Mouse (Mus musculus): ENCODE data around the gene Cdk14.

Cdk14 gene

DNA sequence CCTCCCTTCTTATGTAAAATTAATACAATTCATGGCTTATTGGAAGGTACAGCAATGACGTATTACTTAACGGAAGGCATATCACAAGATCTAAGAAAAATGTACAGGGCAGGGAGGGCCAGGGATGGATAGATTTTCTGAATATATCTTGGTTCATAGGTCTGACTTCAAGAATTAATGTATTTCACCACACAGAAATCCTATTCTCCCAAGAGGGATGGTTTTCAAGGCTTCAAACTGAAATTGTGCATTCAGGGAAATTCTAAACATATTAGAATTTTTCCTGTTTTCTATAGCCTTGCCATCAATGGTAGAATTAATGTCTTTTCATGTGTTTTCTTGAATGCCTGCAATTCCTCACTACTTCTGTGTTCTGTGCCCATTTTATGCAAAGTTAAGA, 593.2 kb downstream of the Cdk14 start:
- no peak for DNase-seq

DNA sequence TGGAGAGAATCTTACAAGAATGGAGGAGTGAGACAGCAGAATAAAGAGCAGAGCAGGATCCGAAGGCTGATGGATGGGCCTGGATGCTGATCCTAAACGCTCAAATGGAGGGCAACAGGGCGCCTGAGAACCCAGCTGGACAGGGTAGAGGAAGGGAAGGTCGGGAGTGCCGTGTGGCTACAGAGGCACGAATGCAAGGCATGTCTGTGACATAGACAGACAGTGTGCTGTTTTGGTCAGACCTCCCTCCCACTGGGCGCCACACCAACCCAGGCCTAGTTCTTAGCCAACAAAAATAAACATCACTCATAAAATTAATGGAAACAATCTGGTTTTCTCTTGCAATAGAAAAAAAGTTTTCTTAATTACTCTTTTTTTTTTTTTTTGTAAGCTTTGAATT, 594.2 kb downstream of the Cdk14 start:
- DNase-seq, result no peak

DNA sequence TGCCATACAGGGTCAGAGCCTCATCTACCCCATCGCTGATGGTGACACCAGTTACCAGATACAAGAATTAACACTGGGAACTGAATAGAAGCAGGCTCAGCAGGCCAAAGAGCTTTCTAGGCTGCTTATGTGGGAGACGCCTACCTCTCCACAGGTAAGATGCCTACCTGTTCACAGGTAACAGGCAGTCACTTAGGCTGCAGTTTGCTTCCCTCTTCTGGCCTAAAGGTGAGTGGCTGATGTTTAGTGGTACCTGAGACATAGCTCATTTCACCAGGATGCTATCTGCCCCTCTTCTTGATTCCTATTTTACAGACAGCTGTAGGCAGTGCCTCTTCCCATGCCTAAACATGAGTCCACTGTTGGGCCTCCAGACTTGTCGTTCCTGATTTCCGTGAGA, 595.0 kb downstream of the Cdk14 start:
- no peak for DNase-seq

DNA sequence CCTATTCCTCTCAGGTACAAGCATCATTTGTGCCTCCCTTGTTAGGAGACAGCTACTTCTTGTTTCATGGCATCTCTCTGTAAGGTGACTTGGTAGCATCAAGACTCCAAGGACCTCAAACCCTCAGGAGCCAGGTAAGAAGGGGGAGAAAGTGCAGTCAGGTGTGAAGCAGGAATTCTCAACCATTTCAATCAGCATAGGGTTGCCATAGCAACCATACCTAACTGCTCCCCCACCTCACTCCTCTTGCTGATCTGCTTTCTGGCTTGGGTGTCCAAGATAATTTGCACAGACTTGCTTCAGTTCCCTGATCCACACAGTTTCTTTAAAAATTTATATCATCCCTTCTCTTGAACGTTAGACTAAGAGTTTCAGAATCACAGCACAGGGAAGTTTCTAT, 595.9 kb downstream of the Cdk14 start:
- DNase-seq, result no peak

DNA sequence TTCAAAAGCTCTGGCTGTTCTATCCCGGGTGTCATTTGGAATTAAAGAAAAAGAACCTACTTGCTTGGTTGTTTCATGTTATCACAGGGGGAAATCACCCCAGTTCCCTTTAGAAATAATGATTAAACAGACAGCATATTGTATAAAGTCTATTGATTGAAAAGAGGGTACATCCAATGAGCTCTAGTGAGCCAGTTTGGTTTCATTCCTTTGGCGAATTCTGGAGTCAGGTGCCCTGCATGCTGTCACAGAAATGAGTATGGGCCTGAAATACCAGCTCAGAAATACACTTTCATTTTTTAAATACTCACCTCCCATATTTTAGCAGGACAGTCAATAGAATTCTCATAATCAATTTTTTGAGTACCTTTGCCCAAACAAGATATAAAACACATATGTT, 598.1 kb downstream of the Cdk14 start:
- no peak for DNase-seq

DNA sequence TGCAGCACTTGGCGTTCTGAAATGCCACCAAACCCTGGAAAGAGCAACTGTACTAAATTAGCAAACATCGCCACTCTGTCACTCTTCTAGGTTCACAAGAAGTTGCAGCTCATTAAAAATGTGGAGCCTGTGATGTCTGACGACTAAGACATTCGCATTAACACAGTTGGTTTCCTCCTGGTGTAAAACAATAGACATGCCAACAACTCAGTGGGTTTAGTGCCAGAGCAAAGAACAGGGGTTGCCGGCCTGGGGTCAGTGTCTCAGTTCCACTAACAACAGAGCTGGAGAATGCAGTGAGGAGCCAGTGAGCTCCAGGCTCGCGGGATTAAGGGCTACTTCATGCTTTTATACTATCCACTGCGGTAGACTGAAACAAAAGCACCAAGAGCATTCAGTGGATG, 598.7 kb downstream of the Cdk14 start:
- no peak for DNase-seq

DNA sequence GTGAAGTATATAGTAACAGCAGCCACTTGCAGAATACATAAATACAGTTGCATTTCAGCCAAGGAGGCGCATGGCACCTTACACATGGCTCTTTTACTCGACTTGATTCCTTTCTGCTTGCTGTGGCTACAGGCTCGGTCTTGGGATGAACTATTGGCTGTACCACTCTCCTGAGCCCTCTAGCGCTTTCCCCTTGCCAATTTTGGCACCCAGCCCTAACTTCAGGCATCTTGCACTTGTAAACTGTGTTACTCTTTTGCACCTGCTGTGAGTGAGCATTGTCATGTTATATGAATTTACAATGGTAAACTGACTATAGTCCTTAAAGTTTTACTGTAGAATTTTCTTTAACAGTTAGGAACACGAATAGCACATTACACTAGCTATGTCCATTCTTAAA, 603.1 kb downstream of the Cdk14 start:
- DNase-seq, result no peak

DNA sequence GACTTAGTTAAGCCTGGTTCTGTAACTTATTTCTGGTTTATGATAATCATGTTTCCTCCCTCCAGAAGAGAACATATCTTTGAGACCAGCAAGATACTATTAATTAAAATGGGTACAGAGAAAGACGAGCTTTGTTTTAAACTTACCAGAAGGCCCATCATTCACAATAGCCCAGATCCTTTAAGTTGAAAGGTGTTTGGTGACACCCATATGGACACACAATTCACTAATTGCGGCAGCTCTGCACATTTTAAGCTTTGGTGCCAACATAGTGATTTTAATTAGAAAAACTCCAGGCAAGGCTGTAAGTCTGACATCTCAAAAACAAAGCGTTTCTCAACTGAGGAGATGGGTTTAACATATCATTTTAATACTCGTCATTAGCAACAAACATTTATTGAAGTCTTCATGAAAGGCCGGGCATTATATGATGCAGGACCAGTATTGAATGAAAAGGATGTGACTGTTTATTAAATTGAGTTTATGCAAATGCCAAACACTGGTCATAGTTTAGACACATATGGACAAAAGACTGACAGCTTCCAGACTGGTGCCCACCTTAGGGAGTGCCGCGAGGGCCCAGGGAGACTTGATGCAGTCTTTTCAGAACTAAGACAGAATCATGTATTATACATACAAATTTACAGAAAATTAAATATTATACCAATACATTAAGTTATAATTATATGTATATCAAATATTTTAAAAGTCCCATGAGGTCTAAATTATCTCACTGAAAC, 605.5 kb downstream of the Cdk14 start:
- DNase-seq, result no peak

DNA sequence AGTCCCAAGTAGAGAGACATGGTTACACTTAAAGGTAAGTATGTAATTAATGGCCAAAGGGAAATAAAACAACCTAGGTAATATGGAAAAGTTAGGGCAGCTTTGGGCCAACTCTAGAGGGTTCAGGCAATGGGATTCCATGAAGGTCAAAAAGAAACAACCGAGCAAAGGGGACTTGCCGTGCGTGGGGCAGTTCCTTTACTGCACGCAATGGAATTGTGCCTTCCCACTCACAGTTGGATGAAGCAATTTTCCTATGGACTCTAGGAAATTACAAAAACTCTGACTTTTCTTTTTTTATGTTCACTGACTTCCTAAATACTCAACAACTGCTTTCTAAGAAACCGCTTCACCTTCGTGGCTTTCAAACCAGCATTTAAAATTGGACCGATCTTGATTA, 606.8 kb downstream of the Cdk14 start:
- DNase-seq, result no peak

DNA sequence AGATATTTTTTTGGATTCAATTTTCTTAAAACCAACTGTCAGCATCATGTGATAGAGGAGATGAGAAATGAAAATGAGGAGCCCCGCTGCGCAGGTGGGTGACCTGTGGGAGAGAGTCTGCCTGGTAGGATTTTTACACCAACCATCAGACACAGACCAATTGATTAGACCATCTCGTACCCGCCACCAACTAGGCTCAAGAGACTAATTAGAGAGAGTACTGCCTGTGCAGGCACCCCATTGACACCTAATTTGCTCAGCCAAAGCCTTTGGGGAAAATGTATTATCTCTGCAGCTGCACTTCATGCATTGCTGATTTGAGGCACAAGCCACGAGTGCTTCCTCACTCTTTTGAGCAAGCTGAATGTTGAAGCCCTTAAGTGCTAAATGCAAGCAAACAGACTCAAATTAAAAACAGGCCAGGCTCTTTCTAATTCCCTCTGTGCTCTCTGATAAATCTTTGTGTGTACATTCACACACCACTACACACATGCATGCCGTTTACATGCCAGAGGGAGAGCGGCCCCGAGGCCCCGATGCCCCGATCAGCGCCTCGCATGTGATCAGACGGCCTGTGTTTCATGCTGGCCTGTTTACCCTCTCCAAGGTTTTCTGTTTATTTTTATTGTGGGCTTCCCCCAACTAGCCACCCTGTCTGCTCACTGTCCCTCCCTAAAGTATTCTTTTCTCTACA, 607.9 kb downstream of the Cdk14 start:
- DNase-seq, result no peak

DNA sequence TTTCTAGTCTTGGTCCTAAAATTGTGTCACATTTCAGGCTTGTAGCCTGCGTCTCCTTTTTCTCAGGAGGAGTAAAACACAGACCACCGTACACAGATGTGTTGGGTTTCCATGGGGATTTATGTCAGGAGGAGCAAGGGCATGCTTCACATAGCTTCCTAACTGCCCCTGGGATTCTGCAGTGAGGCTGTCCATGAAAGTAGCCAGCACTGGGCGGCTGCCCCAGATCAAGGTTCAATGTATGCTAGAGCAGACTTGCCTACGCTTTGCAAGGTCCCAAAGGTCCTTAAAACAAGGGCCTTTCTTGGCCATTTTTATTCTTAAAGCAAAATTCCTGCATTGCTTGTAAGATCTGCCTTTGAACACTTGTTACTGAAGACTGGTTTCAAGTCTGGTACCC, 614.9 kb downstream of the Cdk14 start:
- DNase-seq, result no peak

DNA sequence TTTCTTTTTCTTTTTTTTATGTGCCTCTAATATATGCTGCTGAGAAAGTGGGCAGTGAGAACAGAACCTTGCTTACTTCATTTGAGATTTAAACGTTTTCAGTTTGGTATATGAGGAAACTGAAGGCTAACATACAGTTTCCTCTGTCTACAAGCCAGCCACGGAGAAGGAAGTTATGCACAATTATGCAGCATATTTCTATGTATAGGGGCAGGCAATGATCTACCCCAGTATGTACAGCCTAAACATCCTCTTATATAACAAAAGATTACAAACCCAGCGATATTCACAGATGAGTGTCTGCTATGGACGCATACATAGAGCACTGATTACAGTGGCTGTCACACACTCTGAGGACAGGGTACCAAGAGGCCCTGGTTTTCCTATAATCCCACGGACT, 616.4 kb downstream of the Cdk14 start:
- DNase-seq, result no peak

DNA sequence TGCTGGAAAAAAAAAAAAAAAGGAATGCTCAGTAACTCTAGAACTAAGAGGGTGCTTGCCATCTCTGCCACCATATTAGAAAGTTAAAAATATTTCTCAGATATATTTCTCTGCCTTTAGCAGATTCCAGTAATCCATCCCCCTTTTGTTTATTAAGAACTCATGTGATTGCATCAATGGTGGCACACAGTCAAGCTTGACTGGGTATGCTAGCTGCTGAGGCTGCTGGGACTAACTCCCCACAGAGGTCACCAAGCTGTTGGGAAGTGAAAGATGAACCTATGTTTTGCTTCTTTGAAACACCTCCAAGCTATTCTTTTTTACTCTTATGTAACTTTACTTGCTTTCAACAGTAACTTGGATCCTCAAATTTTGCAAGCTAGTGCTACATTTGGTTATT, 618.1 kb downstream of the Cdk14 start:
- no peak for DNase-seq

DNA sequence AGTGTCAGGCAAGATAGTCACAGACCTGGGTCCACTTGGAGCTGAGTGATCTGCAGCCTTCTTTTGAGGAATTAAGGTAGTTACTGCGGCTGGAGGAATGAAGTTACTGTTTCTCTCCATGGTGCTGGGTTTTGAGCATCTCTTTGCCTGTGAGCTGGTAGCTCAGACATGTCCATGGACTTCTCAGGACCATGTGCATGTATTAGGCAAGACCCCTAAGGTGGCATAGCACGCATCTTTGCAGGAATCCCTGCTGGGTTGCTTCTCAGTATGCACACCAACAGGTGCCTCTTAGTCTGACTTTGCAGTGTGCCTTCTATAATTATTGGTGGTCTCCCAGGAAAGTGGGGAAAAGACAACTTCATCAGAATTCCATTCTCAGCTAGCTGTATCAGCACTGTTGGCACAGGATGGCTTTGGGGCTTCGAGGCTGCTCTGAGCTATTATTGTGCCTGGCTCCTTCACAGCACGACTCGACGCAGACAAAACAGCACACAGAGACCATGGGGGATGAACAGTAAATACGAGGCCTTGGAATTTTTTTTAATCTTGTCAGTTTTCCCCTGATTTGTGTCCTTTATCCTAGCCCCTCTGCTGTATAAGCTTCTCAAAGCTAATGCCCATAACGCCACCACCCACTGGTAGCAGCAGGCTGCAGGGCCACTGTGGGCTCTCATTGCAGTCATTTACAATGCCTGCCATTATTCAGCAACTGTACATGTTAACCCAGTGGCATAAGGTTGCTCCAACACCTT, 618.8 kb downstream of the Cdk14 start:
- DNase-seq, result no peak

DNA sequence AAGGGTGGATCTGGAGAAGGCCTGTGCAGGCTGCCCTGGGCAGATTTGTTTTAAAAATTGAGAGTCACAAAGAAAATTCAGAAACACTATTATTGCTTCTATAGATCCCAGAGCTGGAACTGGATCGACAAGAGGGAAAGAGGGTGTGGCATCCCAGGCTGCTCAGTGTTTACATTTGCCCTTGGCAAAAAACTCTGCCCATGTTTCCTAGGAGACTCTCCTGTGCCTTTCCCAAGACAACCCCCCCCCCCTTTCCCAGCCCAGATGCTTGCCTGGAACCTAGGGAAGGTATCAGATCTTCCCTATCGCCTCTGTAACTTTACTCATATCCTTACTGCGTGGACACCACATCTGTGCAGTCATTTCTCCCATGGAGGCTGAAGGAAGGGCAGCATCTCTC, 628.9 kb downstream of the Cdk14 start:
- no peak for DNase-seq

DNA sequence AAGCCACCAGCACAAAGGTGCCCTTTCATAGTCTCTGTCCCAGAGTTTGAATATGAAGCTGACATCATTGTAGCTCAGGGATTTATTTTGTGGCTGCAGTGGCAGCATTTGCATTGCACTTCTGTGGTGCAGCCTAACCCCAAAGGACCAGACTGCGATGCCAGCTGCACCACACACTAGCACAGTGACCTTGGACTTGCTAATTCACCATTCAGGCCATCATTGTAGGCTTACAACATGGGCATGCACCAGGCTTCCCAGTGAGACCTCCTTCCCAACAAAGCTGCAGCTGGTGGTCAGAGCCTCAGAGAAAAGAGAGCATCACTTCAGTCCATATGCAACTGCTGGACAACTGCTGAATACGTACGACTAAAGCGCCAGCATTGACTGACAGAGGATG, 629.8 kb downstream of the Cdk14 start:
- DNase-seq, result no peak

DNA sequence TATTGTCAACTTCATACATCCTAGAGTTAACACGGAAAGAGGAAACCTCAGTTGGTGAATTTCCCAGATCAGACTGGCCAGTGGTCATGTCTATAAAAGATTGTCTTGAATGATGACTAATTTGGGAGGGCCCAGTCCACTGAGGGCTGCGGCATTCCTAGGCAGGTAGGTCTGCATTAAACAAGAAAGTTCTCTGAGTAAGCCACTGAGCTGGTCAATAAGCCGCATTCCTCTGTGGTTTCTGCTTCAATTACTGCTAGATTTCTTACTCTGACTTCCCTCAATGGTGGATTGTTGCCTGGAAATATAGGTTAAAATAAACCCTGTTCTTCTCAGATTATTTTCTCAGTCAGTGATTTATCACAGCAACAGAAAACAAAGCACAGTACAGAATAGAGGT, 631.6 kb downstream of the Cdk14 start:
- DNase-seq, result no peak

DNA sequence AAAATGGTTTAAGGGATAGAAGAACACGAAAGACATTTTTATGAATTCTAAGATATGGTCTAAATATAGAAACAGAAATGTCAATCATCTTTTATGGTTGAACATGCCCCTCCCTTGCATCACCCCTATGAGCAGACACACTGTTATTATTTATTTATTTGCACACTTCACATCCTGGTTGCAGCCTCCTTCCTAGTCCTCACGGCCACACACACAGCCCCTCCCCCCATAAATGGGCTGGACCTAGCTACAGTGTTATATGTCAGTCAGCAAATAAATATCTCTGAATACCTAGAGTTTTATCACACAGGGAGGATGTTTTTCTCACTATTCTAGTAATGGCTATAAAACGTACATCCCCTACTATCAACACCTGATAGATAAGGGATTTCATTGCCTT, 633.3 kb downstream of the Cdk14 start:
- DNase-seq, result no peak

DNA sequence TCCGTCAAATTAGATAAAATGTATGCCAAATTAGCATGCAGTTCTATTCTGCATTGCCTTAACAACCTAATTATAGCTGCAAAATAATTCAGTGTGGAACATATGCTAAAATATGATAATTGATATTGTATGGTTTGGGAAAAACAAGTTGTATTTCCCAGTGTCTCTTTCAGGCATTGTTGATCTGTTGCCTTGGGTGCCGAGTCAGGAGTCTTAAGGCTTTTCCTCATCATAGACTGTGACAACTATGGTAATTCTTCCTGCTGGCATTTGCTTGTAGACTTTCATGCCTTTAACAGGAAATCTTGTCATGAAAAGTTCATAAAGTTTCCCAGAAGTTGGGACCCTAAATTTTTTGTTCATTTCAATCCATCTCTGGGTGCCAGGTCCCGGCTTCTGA, 641.8 kb downstream of the Cdk14 start:
- no peak for DNase-seq

DNA sequence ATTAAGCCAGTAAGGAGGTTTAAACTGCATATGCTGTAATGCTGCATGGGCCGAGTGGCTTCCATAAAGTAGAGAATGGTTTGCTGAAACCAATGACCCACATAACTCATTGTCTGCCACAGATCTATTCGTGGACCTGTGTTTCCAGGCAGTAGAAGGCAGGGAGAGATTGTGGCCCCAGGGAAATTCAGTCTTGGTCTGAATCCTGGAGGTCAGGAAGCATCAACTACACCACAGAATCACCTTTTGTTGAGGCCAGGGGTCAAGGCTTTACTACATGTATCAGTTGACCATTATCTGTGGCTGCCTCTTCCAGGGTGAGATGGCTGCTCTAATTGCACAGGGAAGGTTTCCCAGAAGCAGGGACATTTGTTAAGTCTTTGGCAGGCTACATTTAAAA, 643.6 kb downstream of the Cdk14 start:
- no peak for DNase-seq

DNA sequence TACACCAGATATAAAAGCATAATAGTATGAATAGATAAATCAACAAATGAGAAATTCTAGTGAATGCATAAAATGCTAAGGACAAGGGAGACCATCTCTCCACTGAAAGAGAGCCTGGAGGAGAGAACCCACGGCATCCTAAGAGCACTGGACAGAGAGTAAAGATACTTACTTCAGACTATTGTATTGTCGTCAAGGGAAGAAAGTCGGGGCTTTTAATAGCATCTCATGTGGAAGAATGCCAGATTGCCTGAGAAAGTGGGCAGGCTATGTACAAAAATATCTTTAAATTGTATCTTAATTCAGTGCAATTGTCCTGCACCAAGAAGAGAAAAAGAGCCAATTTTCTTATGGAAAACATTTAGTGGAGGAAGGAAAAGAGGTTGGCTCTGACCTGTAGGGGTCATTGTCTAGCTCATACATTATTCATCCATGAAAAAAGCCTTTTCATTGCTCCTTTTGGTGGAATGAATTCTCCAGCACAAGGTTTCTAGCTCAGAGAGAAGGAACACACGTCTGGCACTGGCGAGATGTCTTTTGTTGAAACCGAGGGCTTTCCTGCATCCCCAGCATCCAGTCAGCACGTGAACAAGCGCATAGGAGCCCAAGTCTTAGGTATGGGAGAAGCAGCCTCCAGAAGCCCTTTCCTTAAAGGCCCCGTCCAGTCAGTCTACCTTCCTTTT, 646.9 kb downstream of the Cdk14 start:
- DNase-seq, result no peak

DNA sequence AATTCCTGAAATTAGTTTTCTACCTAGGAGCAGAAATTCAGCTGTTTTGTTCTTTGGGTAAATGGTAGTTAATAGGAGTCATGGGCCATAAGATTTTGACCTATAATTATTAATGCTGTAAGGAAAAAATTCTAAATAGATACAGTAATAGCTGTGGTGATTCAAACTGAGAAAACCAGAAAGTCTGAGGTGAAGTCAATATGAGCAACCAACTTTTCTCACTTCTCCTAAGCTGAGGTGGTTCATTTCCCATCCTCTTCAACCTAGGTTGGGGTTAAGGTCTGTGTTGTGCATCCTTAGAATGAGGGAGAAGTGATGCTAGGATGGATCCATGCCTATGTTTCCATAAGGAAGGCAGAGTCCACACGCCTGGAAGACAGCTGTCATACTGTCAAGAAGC, 649.5 kb downstream of the Cdk14 start:
- DNase-seq, result no peak

DNA sequence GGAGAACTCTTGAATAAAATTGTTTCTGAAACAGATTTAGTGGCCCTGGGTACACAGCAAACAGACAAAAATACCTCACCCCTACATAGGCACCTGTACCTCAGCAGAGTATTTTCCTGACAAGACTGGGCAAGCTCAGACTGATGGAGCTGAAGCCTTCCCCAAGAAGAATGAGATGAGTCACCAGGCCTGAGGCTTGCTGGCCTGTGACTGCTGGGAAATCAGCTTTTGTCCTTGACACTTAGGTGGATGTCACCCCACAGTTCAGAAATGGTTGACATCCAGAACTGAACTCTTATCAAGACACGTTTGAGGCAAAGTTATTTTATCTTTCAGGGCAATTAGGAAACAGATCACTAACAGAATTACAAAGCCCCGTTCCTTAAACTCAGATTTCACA, 652.2 kb downstream of the Cdk14 start:
- no peak for DNase-seq

DNA sequence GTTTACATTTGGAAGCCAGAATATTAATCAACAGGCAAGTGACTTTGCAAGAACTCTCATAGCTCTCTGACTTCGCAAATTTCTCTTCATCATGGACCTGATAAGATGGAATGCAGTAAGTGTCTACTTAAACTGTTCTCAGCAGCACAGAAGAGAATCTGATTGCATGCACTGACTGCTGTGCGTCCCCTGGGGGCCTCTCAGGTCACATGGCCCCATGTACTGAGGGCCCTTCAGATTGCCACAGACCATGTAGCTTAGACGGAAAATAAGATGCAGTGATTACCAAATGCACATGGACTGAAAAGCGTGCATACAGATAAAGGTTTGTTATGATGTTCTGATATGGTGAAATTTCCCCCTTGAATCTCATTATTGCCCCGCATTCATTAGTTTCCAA, 653.4 kb downstream of the Cdk14 start:
- no peak for DNase-seq
